Mouse (Mus musculus) kidney, adult 8-10 months (tissue): ENCODE results near the gene Dynll1.

Experiments used
- DNase-seq, 2 experiments: peaks; one replicate each; pipeline ENCODE4 v3.0.0; 2022

Gene Dynll1

GRCm38 (mm10) chr5:115300792-115301614 is at the start of gene Dynll1:
Gene Dynll1, minus strand, starts transcription at chr5:115300999.
- DNase-seq = peak; percentile 98 to 99

- DNase-seq = no peak
These were observed 48.4 kb upstream of the Dynll1 start for GRCm38 (mm10) chr5:115349225-115349555.

- peak; percentile 99 for DNase-seq
These were observed 47.9 kb upstream of the Dynll1 start, which contains the start of gene Cox6a1 for GRCm38 (mm10) chr5:115348546-115349224. Gene Cox6a1, minus strand, starts transcription at chr5:115348981.

- DNase-seq = peak; percentile 79 to 90
These were observed 46.8 kb upstream of the Dynll1 start for GRCm38 (mm10) chr5:115347564-115347963.

- no peak for DNase-seq
These were observed 40.7 kb upstream of the Dynll1 start for GRCm38 (mm10) chr5:115341314-115342165.

GRCm38 (mm10) chr5:115340577-115341313 is 39.9 kb upstream of the Dynll1 start, which contains the start of the genes Gatc and Triap1:
Gene Gatc, minus strand, starts transcription at chr5:115341178.
Gene Triap1, plus strand, starts transcription at chr5:115341225.
- DNase-seq = peak; percentile 78 to 85

- no peak for DNase-seq
These were observed 39.2 kb upstream of the Dynll1 start for GRCm38 (mm10) chr5:115340007-115340406.

GRCm38 (mm10) chr5:115333626-115334025 is 32.8 kb upstream of the Dynll1 start:
- no peak for DNase-seq

- no peak for DNase-seq
These were observed 30.2 kb upstream of the Dynll1 start for GRCm38 (mm10) chr5:115330955-115331354.

GRCm38 (mm10) chr5:115327610-115328548 is 27.1 kb upstream of the Dynll1 start:
- no peak for DNase-seq

GRCm38 (mm10) chr5:115326875-115327609 is 26.2 kb upstream of the Dynll1 start, which contains the start of gene Srsf9:
Gene Srsf9, plus strand, starts transcription at chr5:115327177.
- DNase-seq = peak; percentile 95 to 96

- no peak for DNase-seq
These were observed 25.5 kb upstream of the Dynll1 start for GRCm38 (mm10) chr5:115326256-115326831.

GRCm38 (mm10) chr5:115319004-115319940 is 18.5 kb upstream of the Dynll1 start:
- DNase-seq = peak; percentile 51 to 53

GRCm38 (mm10) chr5:115317645-115318328 is 17.0 kb upstream of the Dynll1 start:
- no peak for DNase-seq

- DNase-seq = no peak
These were observed 16.3 kb upstream of the Dynll1 start for GRCm38 (mm10) chr5:115316968-115317644.

- DNase-seq = no peak
These were observed 12.8 kb upstream of the Dynll1 start for GRCm38 (mm10) chr5:115313668-115313943.

GRCm38 (mm10) chr5:115312816-115313667 is 12.2 kb upstream of the Dynll1 start:
- DNase-seq = no peak
